Mouse (Mus musculus) midbrain, postnatal 0 days (tissue): Measurements from ENCODE around the gene Gm20715. TPM values are rescaled to one million over a fixed set of nuclear protein-coding genes. Genes with fewer than 3 reads are reported as not detected.

Source experiments
- ATAC-seq: fragments of 200-750 bp; cut with Nextera tagmentation; 2 replicates; pipeline ENCODE4 v1.8.0; 2017; ENCODE audit warnings: moderate number of reproducible peaks, mild to moderate bottlenecking, moderate TSS enrichment, moderate library complexity; ENCODE audit not compliant: low FRiP score
- DNase-seq: peaks from one replicate; pipeline ENCODE4 v3.0.0-alpha.2; 2015; ENCODE audit warnings: low spot score
- H3K27ac ChIP-seq: fragments of 300-500 bp; sonication (generic); 2 replicates; pipeline ENCODE4 v1.5.1; 2014; ENCODE audit warnings: low read depth, mild to moderate bottlenecking, low read length, mixed read lengths
- H3K27me3 ChIP-seq: fragments of 300-500 bp; sonication (generic); 2 replicates; pipeline ENCODE4 v1.6.1; 2014; ENCODE audit warnings: low read length, control low read depth, mixed read lengths; ENCODE audit not compliant: insufficient read depth
- H3K36me3 ChIP-seq: fragments of 300-500 bp; sonication (generic); 2 replicates; pipeline ENCODE4 v1.6.1; 2014; ENCODE audit warnings: low read length, control low read depth, mixed read lengths; ENCODE audit not compliant: insufficient read depth
- H3K4me1 ChIP-seq: fragments of 300-500 bp; sonication (generic); 2 replicates; pipeline ENCODE4 v1.6.1; 2014; ENCODE audit warnings: mild to moderate bottlenecking, control low read depth, antibody characterized with exemption, low read length, mixed read lengths; ENCODE audit not compliant: insufficient read depth
- H3K4me2 ChIP-seq: fragments of 300-500 bp; sonication (generic); 2 replicates; pipeline ENCODE4 v1.6.1; 2014; ENCODE audit warnings: low read depth, mild to moderate bottlenecking, low read length, mixed read lengths; ENCODE audit not compliant: poor library complexity, severe bottlenecking
- H3K4me3 ChIP-seq: fragments of 300-500 bp; sonication (generic); 2 replicates; pipeline ENCODE4 v1.5.1; 2014; ENCODE audit warnings: low read depth, mild to moderate bottlenecking, low read length, moderate library complexity
- H3K9ac ChIP-seq: fragments of 300-500 bp; sonication (generic); replicated peaks from 2 replicates; pipeline ENCODE4 v1.6.1; 2014; ENCODE audit warnings: mild to moderate bottlenecking, low read length, moderate library complexity, mixed read lengths; ENCODE audit not compliant: poor library complexity, severe bottlenecking
- H3K9me3 ChIP-seq: fragments of 300-500 bp; sonication (generic); 2 replicates; pipeline ENCODE4 v1.6.1; 2016; ENCODE audit warnings: low read length, control low read depth
- CTCF ChIP-seq: IDR thresholded peaks from 2 replicates; pipeline ENCODE4 v1.5.1; 2016; ENCODE audit warnings: antibody characterized with exemption, mild to moderate bottlenecking
- WGBS: fragments of 180-500 bp; shearing (Covaris S2); extraction: QIAGEN DNeasy Blood & Tissue Kit; methylation state at CpG from one replicate; pipeline ENCODE4 v1.1.7; 2014; 5-methylcytosine and 5-hydroxymethylcytosine counted together
- polyA plus RNA-seq: library from polyadenylated mRNA; unstranded; fragments of >200 nt; fragmentation: Nextera tagmentation; extraction: Ambion mirVana; gene quantifications from 2 replicates; pipeline ENCODE4 v1.2.1, GENCODE M21; 2015
- total RNA-seq: library from RNA; depleted of rRNA; stranded (reverse); fragments of >200 nt; gene quantifications from 2 replicates; pipeline ENCODE4 v1.2.3, GENCODE M21; 2014; rRNA removed

Gene Gm20715
- total and polyA plus RNA-seq, 2 experiments from 2014 or later: 0.77 TPM; not detected in 1

GRCm38 (mm10) chr7:6486841-6487240, 76.8 kb downstream of the Gm20715 start, which contains the start of gene Olfr5:
TSS of gene Olfr5 (minus strand) at chr7:6486941.
- DNase-seq: no peak
- Histone ChIP-seq H3K27me3 (no peaks in the 10 kb centered on the region), H3K27ac (no peak within 1 kb of the TSS), H3K4me2 (no peak within 1 kb of the TSS), H3K4me3 (no peak within 1 kb of the TSS), H3K4me1 (no peaks in the 10 kb centered on the region), H3K36me3 (no peaks in the 10 kb centered on the region), H3K9ac (no peak within 1 kb of the TSS), H3K9me3 (0 out of 2 replicates have a peak, but pooled peaks cover 3% of the 10 kb centered on the region)
- TF ChIP-seq CTCF: no peak
- no peak for ATAC-seq
- WGBS: 27% methylated on average over 2 of the region's 2 CpGs

Other genes starting within 250 kb of the Gm20715 start
- gene Zfp444, start 238.1 kb upstream of the Gm20715 start, total RNA-seq: 86.4 and 92.4 TPM in 2 replicates
- gene Zfp444, start 238.1 kb upstream of the Gm20715 start, polyA plus RNA-seq: 78.6 and 85.2 TPM in 2 replicates
- gene Galp, start 213.2 kb upstream of the Gm20715 start, total RNA-seq: not detected in 2 replicates
- gene Galp, start 213.2 kb upstream of the Gm20715 start, polyA plus RNA-seq: not detected in 2 replicates
- not detected in 2 replicates for gene Zscan5b, start 188.0 kb upstream of the Gm20715 start, total RNA-seq
- not detected in 2 replicates for gene Zscan5b, start 188.0 kb upstream of the Gm20715 start, polyA plus RNA-seq
- gene Epp13, start 157.6 kb upstream of the Gm20715 start, total RNA-seq: not detected in 2 replicates
- 0.39 TPM in 1 of 2 replicates, not detected in the other for gene Epp13, start 157.6 kb upstream of the Gm20715 start, polyA plus RNA-seq
- 5.2 and 7.1 TPM in 2 replicates for gene Zfp667, start 123.7 kb upstream of the Gm20715 start, total RNA-seq
- 11.0 and 12.4 TPM in 2 replicates for gene Zfp667, start 123.7 kb upstream of the Gm20715 start, polyA plus RNA-seq
- 6.7 and 9.9 TPM in 2 replicates for gene Zfp583, start 79.0 kb upstream of the Gm20715 start, total RNA-seq
- 15.2 and 16.5 TPM in 2 replicates for gene Zfp583, start 79.0 kb upstream of the Gm20715 start, polyA plus RNA-seq
- 3.4 and 5.0 TPM in 2 replicates for gene Gm3854, start 66.5 kb upstream of the Gm20715 start, total RNA-seq
- 4.5 and 5.6 TPM in 2 replicates for gene Gm3854, start 66.5 kb upstream of the Gm20715 start, polyA plus RNA-seq
- 2.6 and 4.7 TPM in 2 replicates for gene Zfp78, start 47.0 kb upstream of the Gm20715 start, total RNA-seq
- 3.3 and 4.3 TPM in 2 replicates for gene Zfp78, start 47.0 kb upstream of the Gm20715 start, polyA plus RNA-seq
- 14.8 and 16.5 TPM in 2 replicates for gene Zfp28, start 27.0 kb upstream of the Gm20715 start, total RNA-seq
- 16.4 and 19.5 TPM in 2 replicates for gene Zfp28, start 27.0 kb upstream of the Gm20715 start, polyA plus RNA-seq
- gene Smim17, start 11.6 kb upstream of the Gm20715 start, total RNA-seq: 19.6 and 21.8 TPM in 2 replicates
- gene Smim17, start 11.6 kb upstream of the Gm20715 start, polyA plus RNA-seq: 6.3 and 7.4 TPM in 2 replicates
- gene Olfr1344, start 28.4 kb downstream of the Gm20715 start, total RNA-seq: 0.47 and 5.2 TPM in 2 replicates
- gene Olfr1344, start 28.4 kb downstream of the Gm20715 start, polyA plus RNA-seq: 0.28 and 0.36 TPM in 2 replicates
- gene Olfr1336, start 45.9 kb downstream of the Gm20715 start, total RNA-seq: not detected in 2 replicates
- gene Olfr1336, start 45.9 kb downstream of the Gm20715 start, polyA plus RNA-seq: not detected in 2 replicates
- not detected in 2 replicates for gene Olfr1346, start 56.8 kb downstream of the Gm20715 start, total RNA-seq
- not detected in 2 replicates for gene Olfr1346, start 56.8 kb downstream of the Gm20715 start, polyA plus RNA-seq
- not detected in 2 replicates for gene Olfr5, start 76.7 kb downstream of the Gm20715 start, total RNA-seq
- gene Olfr5, start 76.7 kb downstream of the Gm20715 start, polyA plus RNA-seq: not detected in 2 replicates
- not detected in 2 replicates for gene Olfr1347, start 89.5 kb downstream of the Gm20715 start, total RNA-seq
- gene Olfr1347, start 89.5 kb downstream of the Gm20715 start, polyA plus RNA-seq: not detected in 2 replicates
- not detected in 2 replicates for gene Olfr1348, start 98.5 kb downstream of the Gm20715 start, total RNA-seq
- gene Olfr1348, start 98.5 kb downstream of the Gm20715 start, polyA plus RNA-seq: not detected in 2 replicates
- gene Olfr1349, start 112.7 kb downstream of the Gm20715 start, total RNA-seq: not detected in 2 replicates
- gene Olfr1349, start 112.7 kb downstream of the Gm20715 start, polyA plus RNA-seq: not detected in 2 replicates
- gene Olfr1350, start 154.6 kb downstream of the Gm20715 start, total RNA-seq: not detected in 2 replicates
- gene Olfr1350, start 154.6 kb downstream of the Gm20715 start, polyA plus RNA-seq: not detected in 2 replicates